Mouse (Mus musculus) MEL (cell line): ENCODE measurements around the gene Zfp865. TPM values are rescaled to one million over a fixed set of nuclear protein-coding genes. Genes with fewer than 3 reads are reported as not detected.

Experiments
- DNase-seq: peaks from one replicate; pipeline ENCODE4 v3.0.0; 2011; ENCODE audit warnings: low read depth, low spot score
- H3K27ac ChIP-seq: 2 replicates; pipeline ENCODE4 v1.5.1; 2012; ENCODE audit warnings: low read depth, mild to moderate bottlenecking, control low read depth, low read length, moderate library complexity; ENCODE audit not compliant: control insufficient read depth
- H3K27me3 ChIP-seq, 2 experiments: fragments of 150-350 bp in 1 of 2; sonication (generic) in 1 of 2; 2 replicates each; pipeline ENCODE4 v1.6.1; 2012; ENCODE audit warnings: low read length in 2 of 2, mild to moderate bottlenecking in 2 of 2, improper control_type of control experiment in 1 of 2, moderate library complexity in 1 of 2; ENCODE audit not compliant: insufficient read depth in 2 of 2, control insufficient read depth in 1 of 2
- H3K36me3 ChIP-seq, 2 experiments: 2 replicates each; pipeline ENCODE4 v1.6.1; 2012 to 2014; ENCODE audit warnings: low read length in 2 of 2, improper control_type of control experiment in 1 of 2, inconsistent platforms in 1 of 2, mild to moderate bottlenecking in 1 of 2; ENCODE audit not compliant: insufficient read depth in 2 of 2, control insufficient read depth in 1 of 2
- H3K4me1 ChIP-seq, 2 experiments: fragments of 150-350 bp in 1 of 2; sonication (generic) in 1 of 2; 2 replicates each; pipeline ENCODE4 v1.6.1; 2012; ENCODE audit warnings: low read length in 2 of 2, improper control_type of control experiment in 1 of 2, mild to moderate bottlenecking in 1 of 2; ENCODE audit not compliant: insufficient read depth in 2 of 2, control insufficient read depth in 1 of 2
- H3K4me3 ChIP-seq, 2 experiments: fragments of 150-350 bp in 1 of 2; sonication (generic) in 1 of 2; 2 replicates each; pipeline ENCODE4 v1.5.1; 2012; ENCODE audit warnings: low read depth in 2 of 2, low read length in 2 of 2, mild to moderate bottlenecking in 2 of 2, moderate library complexity in 2 of 2, control low read depth in 1 of 2, improper control_type of control experiment in 1 of 2; ENCODE audit not compliant: control insufficient read depth in 1 of 2, insufficient read depth in 1 of 2
- H3K79me2 ChIP-seq: 2 replicates; pipeline ENCODE4 v1.6.1; 2012; ENCODE audit warnings: mild to moderate bottlenecking, low read length, moderate library complexity; ENCODE audit not compliant: control insufficient read depth, poor library complexity, insufficient read depth
- H3K9ac ChIP-seq: 2 replicates; pipeline ENCODE4 v1.6.1; 2012; ENCODE audit warnings: low read depth, mild to moderate bottlenecking, control low read depth, low read length, moderate library complexity; ENCODE audit not compliant: control insufficient read depth, poor library complexity, severe bottlenecking
- H3K9me3 ChIP-seq: fragments of 150-350 bp; sonication (generic); replicated peaks from 2 replicates; pipeline ENCODE4 v1.6.1; 2012; ENCODE audit warnings: mild to moderate bottlenecking, low read length, improper control_type of control experiment, moderate library complexity; ENCODE audit not compliant: insufficient read depth
- BHLHE40 ChIP-seq: IDR thresholded peaks from 2 replicates; pipeline ENCODE4 v1.6.1; 2012; ENCODE audit warnings: low read depth, mild to moderate bottlenecking, inconsistent platforms, low read length, improper control_type of control experiment, borderline replicate concordance
- CHD2 ChIP-seq: IDR thresholded peaks from 2 replicates; pipeline ENCODE4 v1.6.1; 2011; ENCODE audit warnings: low read length, improper control_type of control experiment
- CTCF ChIP-seq, 3 experiments: IDR thresholded peaks in 2 of 3; conservative IDR thresholded peaks in 1 of 3; 2 replicates each; pipeline ENCODE4 v1.5.1; 2011 to 2012; ENCODE audit warnings: low read length in 3 of 3, low read depth in 2 of 3, mild to moderate bottlenecking in 2 of 3, improper control_type of control experiment in 1 of 3, inconsistent platforms in 1 of 3, mixed read lengths in 1 of 3, moderate library complexity in 1 of 3; ENCODE audit not compliant: control insufficient read depth in 1 of 3, insufficient read depth in 1 of 3, poor library complexity in 1 of 3, severe bottlenecking in 1 of 3
- E2F4 ChIP-seq: IDR thresholded peaks from 2 replicates; pipeline ENCODE4 v1.6.1; 2011; ENCODE audit warnings: low read depth, low read length, improper control_type of control experiment, borderline replicate concordance
- ETS1 ChIP-seq: IDR thresholded peaks from 2 replicates; pipeline ENCODE4 v1.6.1; 2012; ENCODE audit warnings: low read depth, mild to moderate bottlenecking, inconsistent platforms, low read length, improper control_type of control experiment, moderate library complexity
- GATA1 ChIP-seq: IDR thresholded peaks from 2 replicates; pipeline ENCODE4 v1.6.1; 2011; ENCODE audit warnings: low read depth, low read length, improper control_type of control experiment
- HCFC1 ChIP-seq: IDR thresholded peaks from 2 replicates; pipeline ENCODE4 v1.6.1; 2012; ENCODE audit warnings: low read depth, mild to moderate bottlenecking, inconsistent platforms, low read length, improper control_type of control experiment, moderate library complexity
- KAT2A ChIP-seq: conservative IDR thresholded peaks from 2 replicates; pipeline ENCODE4 v1.6.1; 2012; ENCODE audit warnings: low read depth, low read length, improper control_type of control experiment, inconsistent platforms
- MAFK ChIP-seq: IDR thresholded peaks from 2 replicates; pipeline ENCODE4 v1.6.1; 2011; ENCODE audit warnings: low read depth, mild to moderate bottlenecking, low read length, improper control_type of control experiment, borderline replicate concordance
- MAZ ChIP-seq: IDR thresholded peaks from 2 replicates; pipeline ENCODE4 v1.6.1; 2012; ENCODE audit warnings: low read depth, mild to moderate bottlenecking, inconsistent platforms, low read length, improper control_type of control experiment
- MXI1 ChIP-seq: IDR thresholded peaks from 2 replicates; pipeline ENCODE4 v1.6.1; 2011; ENCODE audit warnings: mild to moderate bottlenecking, low read depth, low read length, improper control_type of control experiment
- MYC ChIP-seq: IDR thresholded peaks from 2 replicates; pipeline ENCODE4 v1.6.1; 2011; ENCODE audit warnings: low read depth, mild to moderate bottlenecking, low read length, improper control_type of control experiment, moderate library complexity
- NRF1 ChIP-seq: IDR thresholded peaks from 2 replicates; pipeline ENCODE4 v1.6.1; 2014; ENCODE audit warnings: low read depth, mild to moderate bottlenecking, inconsistent platforms, low read length, improper control_type of control experiment, moderate library complexity; ENCODE audit not compliant: poor library complexity, insufficient read depth, severe bottlenecking
- POLR2A ChIP-seq, 2 experiments: IDR thresholded peaks; 2 replicates each; pipeline ENCODE4 v1.6.1; 2011 to 2012; ENCODE audit warnings: low read length in 2 of 2, mild to moderate bottlenecking in 2 of 2, control low read depth in 1 of 2, improper control_type of control experiment in 1 of 2, low read depth in 1 of 2, moderate library complexity in 1 of 2; ENCODE audit not compliant: control insufficient read depth in 1 of 2, insufficient read depth in 1 of 2, poor library complexity in 1 of 2
- POLR2AphosphoS5 ChIP-seq: IDR thresholded peaks from 2 replicates; pipeline ENCODE4 v1.6.1; 2012; ENCODE audit warnings: low read depth, borderline replicate concordance, mild to moderate bottlenecking, inconsistent platforms, low read length, moderate library complexity, mixed read lengths
- SIN3A ChIP-seq: IDR thresholded peaks from 2 replicates; pipeline ENCODE4 v1.6.1; 2012; ENCODE audit warnings: low read length, improper control_type of control experiment, inconsistent platforms
- SMC3 ChIP-seq: IDR thresholded peaks from 2 replicates; pipeline ENCODE4 v1.6.1; 2011; ENCODE audit warnings: low read depth, low read length, improper control_type of control experiment
- TAL1 ChIP-seq: IDR thresholded peaks from 2 replicates; pipeline ENCODE4 v1.6.1; 2012; ENCODE audit warnings: mild to moderate bottlenecking, inconsistent platforms, low read length, moderate library complexity, mixed read lengths
- UBTF ChIP-seq: IDR thresholded peaks from 2 replicates; pipeline ENCODE4 v1.6.1; 2012; ENCODE audit warnings: low read depth, mild to moderate bottlenecking, inconsistent platforms, low read length, improper control_type of control experiment, moderate library complexity, borderline replicate concordance; ENCODE audit not compliant: insufficient read depth
- ZC3H11A ChIP-seq: IDR thresholded peaks from 2 replicates; pipeline ENCODE4 v1.6.1; 2012; ENCODE audit warnings: low read depth, mild to moderate bottlenecking, inconsistent platforms, low read length, improper control_type of control experiment
- ZKSCAN1 ChIP-seq: IDR thresholded peaks from 2 replicates; pipeline ENCODE4 v1.6.1; 2012; ENCODE audit warnings: low read depth, mild to moderate bottlenecking, inconsistent platforms, low read length, improper control_type of control experiment, moderate library complexity
- polyA plus RNA-seq, 2 experiments: library from polyadenylated mRNA; stranded (reverse) in 1 of 2; unstranded in 1 of 2; fragments of >175 nt in 1 of 2; fragments of >200 nt in 1 of 2; gene quantifications; 2 replicates each; pipeline versions ENCODE4 v1.2.1 to v1.2.4; 2012; ENCODE audit warnings: low replicate concordance in 2 of 2, low read depth in 1 of 2; ENCODE audit not compliant: insufficient read length in 2 of 2, insufficient read depth in 1 of 2, missing spikeins in 1 of 2
- total RNA-seq: library from RNA; depleted of rRNA; stranded (reverse); fragments of 300-350 nt; gene quantifications from 2 replicates; pipeline ENCODE4 v1.2.3, GENCODE M21; 2012

Gene Zfp865
- total and polyA plus RNA-seq, 3 experiments, result 12.2 to 34.6 TPM; not detected in 1

- H3K27ac ChIP-seq, result peak overlapping the region; percentile 96
- TF ChIP-seq E2F4, result peak; percentile 2; the same call in 1 of the 2 replicates
- no peak for TF ChIP-seq POLR2AphosphoS5
- TF ChIP-seq MXI1, result 0 out of 2 replicates have a peak, but pooled peaks have one; percentile 13
- no peak for TF ChIP-seq ZKSCAN1
- no peak for TF ChIP-seq NRF1
- peak; percentile 23; the same call in 1 of the 2 replicates for TF ChIP-seq MAZ
- TF ChIP-seq, all 39 proteins: peak for 3
- peaks cover 0 to 36% of the 10 kb centered on the region in 2 experiments; a peak in 3 of 4 replicates for H3K36me3 ChIP-seq
These were observed 509 bp downstream of the Zfp865 start for GRCm38 (mm10) chr7:5020685-5021084.

GRCm38 (mm10) chr7:5021197-5021596 lies 1.0 kb downstream of the Zfp865 start:
- Histone ChIP-seq H3K9me3 (no peaks in the 10 kb centered on the region), H3K27ac (peak overlapping the region; percentile 96), H3K9ac (peak overlapping the region; percentile 98), H3K36me3 (peaks cover 0 to 33% of the 10 kb centered on the region in 2 experiments; a peak in 3 of 4 replicates), H3K4me3 (peak overlapping the region; percentile 92 to 93), H3K4me1 (peaks cover 7 to 33% of the 10 kb centered on the region in 2 experiments; a peak in 3 of 4 replicates), H3K27me3 (no peaks in the 10 kb centered on the region), H3K79me2 (peaks cover 23% of the 10 kb centered on the region)
- DNase-seq, result no peak
- TF ChIP-seq CTCF (IDR thresholded peaks at IDR 0.05 in 2 of 3, conservative IDR thresholded peaks at IDR 0.05 in 1 of 3; ENCODE audit: control insufficient read depth in 1 of 3, insufficient read depth in 1 of 3, low read depth in 2 of 3, low read length in 3 of 3, poor library complexity in 1 of 3, severe bottlenecking in 1 of 3) (no peak), ZC3H11A (no peak), ETS1 (no peak), TAL1 (no peak), SIN3A (no peak), GATA1 (no peak), MAFK (no peak), MYC (no peak), HCFC1 (no peak)

More at GRCm38 (mm10) chr7:5020685-5021084, 509 bp downstream of the Zfp865 start:
- Histone ChIP-seq H3K4me3 (peak overlapping the region; percentile 92 to 93), H3K4me1 (peaks cover 7 to 35% of the 10 kb centered on the region in 2 experiments; a peak in 3 of 4 replicates), H3K9me3 (no peaks in the 10 kb centered on the region), H3K27me3 (no peaks in the 10 kb centered on the region), H3K79me2 (peaks cover 23% of the 10 kb centered on the region), H3K9ac (peak overlapping the region; percentile 98)
- peak; percentile 64 for DNase-seq

GRCm38 (mm10) chr7:5029543-5029942 lies 9.4 kb downstream of the Zfp865 start:
- H3K27me3 ChIP-seq, result no peaks in the 10 kb centered on the region
- H3K27ac ChIP-seq, result no peak overlapping the region
- H3K36me3 ChIP-seq, result peaks cover 0 to 2% of the 10 kb centered on the region in 2 experiments; a peak in 1 of 4 replicates
- DNase-seq, result no peak
- no peaks in the 10 kb centered on the region; the same call in 1 of the 2 replicates for H3K79me2 ChIP-seq
- H3K9me3 ChIP-seq, result no peaks in the 10 kb centered on the region
- no peak overlapping the region for H3K4me3 ChIP-seq
- TF ChIP-seq POLR2A (IDR thresholded peaks at IDR 0.05; ENCODE audit: control insufficient read depth in 1 of 2, insufficient read depth in 1 of 2, low read depth in 1 of 2, low read length in 2 of 2, poor library complexity in 1 of 2) (no peak), SMC3 (no peak), ZC3H11A (no peak), BHLHE40 (no peak), CHD2 (no peak), KAT2A (no peak), TAL1 (no peak), UBTF (no peak)
- no peaks in the 10 kb centered on the region for H3K4me1 ChIP-seq
- H3K9ac ChIP-seq, result no peak overlapping the region
